Mouse (Mus musculus) hematopoietic stem cell, adult 5-6 weeks (primary cell): ENCODE data around the gene Ubl7. TPM values are rescaled to one million over a fixed set of nuclear protein-coding genes. Genes with fewer than 3 reads are reported as not detected.
A peak's percentile ranks its signal among the peaks of the same experiment; 100 is the strongest.

Experiments used
- ATAC-seq, 2 experiments: fragments of 125-278 bp in 1 of 2; replicated peaks in 1 of 2; 2 replicates each; pipeline ENCODE4 v1.8.0; 2016 to 2017; ENCODE audit warnings: inconsistent platforms in 2 of 2, mild to moderate bottlenecking in 2 of 2, moderate number of reproducible peaks in 2 of 2, low read depth in 1 of 2, moderate TSS enrichment in 1 of 2; ENCODE audit not compliant: low FRiP score in 2 of 2, poor library complexity in 2 of 2, severe bottlenecking in 2 of 2, insufficient read depth in 1 of 2, low TSS enrichment in 1 of 2
- total RNA-seq: library from RNA; stranded (forward); fragments of 172-1452, 232-1000 nt; gene quantifications from 2 replicates; pipeline ENCODE4 v1.2.3, GENCODE M21; 2017

Ubl7 gene
- total RNA-seq, 1 experiment from 2014 or later: 24.7 TPM

GRCm38 (mm10) chr9:57958615-57959014 lies 47.8 kb downstream of the Ubl7 start:
- no peak for ATAC-seq

GRCm38 (mm10) chr9:57959399-57959798 lies 48.6 kb downstream of the Ubl7 start:
- ATAC-seq: no peak

- ATAC-seq: no peak
Observed at GRCm38 (mm10) chr9:57959886-57960866, 49.4 kb downstream of the Ubl7 start.

- ATAC-seq: no peak
Observed at GRCm38 (mm10) chr9:57961226-57961625, 50.4 kb downstream of the Ubl7 start.

GRCm38 (mm10) chr9:57961863-57962778 lies 51.3 kb downstream of the Ubl7 start:
- ATAC-seq: no peak

- ATAC-seq: no peak
Observed at GRCm38 (mm10) chr9:57963249-57963997, 52.6 kb downstream of the Ubl7 start.

- ATAC-seq: no peak
Observed at GRCm38 (mm10) chr9:57963998-57964395, 53.2 kb downstream of the Ubl7 start.

GRCm38 (mm10) chr9:57964528-57965250 lies 53.9 kb downstream of the Ubl7 start:
- no peak for ATAC-seq

GRCm38 (mm10) chr9:57965281-57966185 lies 54.8 kb downstream of the Ubl7 start:
- ATAC-seq: no peak

- no peak for ATAC-seq
Observed at GRCm38 (mm10) chr9:57967237-57967960, 56.6 kb downstream of the Ubl7 start.

GRCm38 (mm10) chr9:57968166-57968771 lies 57.5 kb downstream of the Ubl7 start:
- ATAC-seq: peak; percentile 49 to 77

GRCm38 (mm10) chr9:57968783-57969542 lies 58.2 kb downstream of the Ubl7 start:
- ATAC-seq: no peak

GRCm38 (mm10) chr9:57969736-57970495 lies 59.1 kb downstream of the Ubl7 start:
- no peak for ATAC-seq

- peak in 1 of 2 experiments; percentile 57; a peak in 1 of 4 replicates for ATAC-seq
Observed at GRCm38 (mm10) chr9:57971413-57971812, 60.6 kb downstream of the Ubl7 start.
